Mouse (Mus musculus) liver, embryonic 11.5 days (tissue): ENCODE results near the gene Scaper. TPM values are rescaled to one million over a fixed set of nuclear protein-coding genes. Genes with fewer than 3 reads are reported as not detected.

Source experiments
- ATAC-seq: fragments of 200-750 bp; cut with Nextera tagmentation; replicated peaks from 2 replicates; pipeline ENCODE4 v1.8.0; 2017; ENCODE audit warnings: moderate number of reproducible peaks, mild to moderate bottlenecking, moderate TSS enrichment, moderate library complexity; ENCODE audit not compliant: low FRiP score
- DNase-seq: peaks from one replicate; pipeline ENCODE4 v3.0.0-alpha.2; 2017; ENCODE audit warnings: low spot score
- H3K27ac ChIP-seq: fragments of 300-500 bp; sonication (generic); 2 replicates; pipeline ENCODE4 v1.5.1; 2014; ENCODE audit warnings: mild to moderate bottlenecking, low read depth, low read length, control low read depth
- H3K27me3 ChIP-seq: fragments of 300-500 bp; sonication (generic); replicated peaks from 2 replicates; pipeline ENCODE4 v1.6.1; 2014; ENCODE audit warnings: low read length, mixed read lengths; ENCODE audit not compliant: control insufficient read depth, insufficient read depth
- H3K36me3 ChIP-seq: fragments of 300-500 bp; sonication (generic); 2 replicates; pipeline ENCODE4 v1.6.1; 2014; ENCODE audit warnings: mild to moderate bottlenecking, low read length, moderate library complexity, mixed read lengths; ENCODE audit not compliant: control insufficient read depth, insufficient read depth
- H3K4me1 ChIP-seq: fragments of 300-500 bp; sonication (generic); replicated peaks from 2 replicates; pipeline ENCODE4 v1.6.1; 2014; ENCODE audit warnings: low read length, mixed read lengths; ENCODE audit not compliant: control insufficient read depth, insufficient read depth
- H3K4me2 ChIP-seq: fragments of 300-500 bp; sonication (generic); 2 replicates; pipeline ENCODE4 v1.6.1; 2014; ENCODE audit warnings: mild to moderate bottlenecking, control low read depth, moderate library complexity
- H3K4me3 ChIP-seq: fragments of 300-500 bp; sonication (generic); 2 replicates; pipeline ENCODE4 v1.5.1; 2014; ENCODE audit warnings: low read depth, low read length, control low read depth
- H3K9ac ChIP-seq: fragments of 300-500 bp; sonication (generic); 2 replicates; pipeline ENCODE4 v1.6.1; 2014; ENCODE audit warnings: low read depth, low read length, control low read depth
- H3K9me3 ChIP-seq: fragments of 300-500 bp; sonication (generic); 2 replicates; pipeline ENCODE4 v1.6.1; 2016; ENCODE audit warnings: low read length, inconsistent platforms, mixed read lengths; ENCODE audit not compliant: control insufficient read depth
- WGBS: fragments of 180-500 bp; shearing (Covaris S2); extraction: QIAGEN DNeasy Blood & Tissue Kit; methylation state at CpG from one replicate; pipeline ENCODE4 v1.1.7; 2014; 5-methylcytosine and 5-hydroxymethylcytosine counted together
- polyA plus RNA-seq: library from polyadenylated mRNA; unstranded; fragments of >200 nt; fragmentation: Nextera tagmentation; extraction: Ambion mirVana; gene quantifications from 2 replicates; pipeline ENCODE4 v1.2.1, GENCODE M21; 2014

Scaper gene
- polyA plus RNA-seq, 1 experiment from 2014 or later: 4.3 TPM

DNA sequence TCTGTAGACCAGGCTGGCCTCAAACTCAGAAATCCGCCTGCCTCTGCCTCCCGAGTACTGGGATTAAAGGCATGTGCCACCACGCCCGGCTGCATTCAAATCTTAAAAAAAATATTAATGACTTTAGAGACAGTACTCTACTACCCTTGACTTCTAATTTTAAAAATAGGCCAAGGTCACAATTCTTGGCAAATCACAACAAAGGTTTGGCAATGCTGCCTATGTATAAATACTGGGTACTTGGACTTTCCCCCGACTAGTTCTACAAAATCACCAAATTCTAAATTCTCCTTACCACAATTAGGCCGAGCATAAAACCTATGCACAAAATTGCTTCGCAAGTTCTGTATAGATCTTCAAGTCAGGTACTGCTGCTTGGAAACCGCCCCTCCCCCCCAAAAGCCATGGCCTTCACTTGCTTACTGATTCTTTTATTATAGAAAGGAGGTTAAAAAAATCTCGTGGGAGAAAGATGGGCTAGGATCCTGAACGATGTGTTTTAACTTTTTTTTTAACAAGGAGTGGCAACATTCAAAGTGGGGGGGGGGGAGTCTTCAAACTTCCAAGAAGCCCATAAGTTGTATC, 427.2 kb downstream of the Scaper start:
- H3K4me1 ChIP-seq: peaks cover 3% of the 10 kb centered on the region; the same call in 1 of the 2 replicates
- H3K4me2 ChIP-seq: peak overlapping the region; percentile 72
- DNase-seq (no peak), ATAC-seq (no peak)
- peak overlapping the region; percentile 79 for H3K4me3 ChIP-seq
- H3K9me3 ChIP-seq: no peaks in the 10 kb centered on the region
- WGBS: 81% methylated on average over 10 of the region's 10 CpGs
- no peak overlapping the region for H3K9ac ChIP-seq
- no peak overlapping the region for H3K27ac ChIP-seq
- no peaks in the 10 kb centered on the region for H3K36me3 ChIP-seq
- no peaks in the 10 kb centered on the region; the same call in none of the 2 replicates for H3K27me3 ChIP-seq

DNA sequence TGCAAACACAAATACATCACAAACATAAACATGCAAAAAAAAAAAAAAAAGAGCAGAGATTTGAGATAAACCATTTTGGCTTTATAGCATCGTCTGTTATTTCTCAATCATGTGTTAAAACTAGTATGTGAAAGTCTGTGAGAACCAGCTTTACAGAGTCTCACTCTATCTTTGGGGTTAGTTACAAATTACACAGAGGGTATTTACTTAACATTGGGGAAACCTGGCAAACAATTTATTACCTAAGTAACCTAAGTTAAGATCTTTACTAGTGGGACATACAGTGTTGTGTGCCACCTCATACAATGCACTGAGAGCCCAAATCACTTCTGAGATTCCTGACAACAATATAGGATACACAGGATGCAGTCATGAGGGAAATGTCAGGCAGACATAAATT, 428.2 kb downstream of the Scaper start:
- Histone ChIP-seq H3K4me1 (peaks cover 3% of the 10 kb centered on the region; the same call in 1 of the 2 replicates), H3K27ac (no peak overlapping the region), H3K4me3 (no peak overlapping the region), H3K36me3 (no peaks in the 10 kb centered on the region), H3K9ac (no peak overlapping the region), H3K4me2 (no peak overlapping the region), H3K9me3 (no peaks in the 10 kb centered on the region), H3K27me3 (no peaks in the 10 kb centered on the region; the same call in none of the 2 replicates)
- 74% methylated on average over 1 of the region's 1 CpGs for WGBS
- no peak for DNase-seq
- ATAC-seq: no peak

DNA sequence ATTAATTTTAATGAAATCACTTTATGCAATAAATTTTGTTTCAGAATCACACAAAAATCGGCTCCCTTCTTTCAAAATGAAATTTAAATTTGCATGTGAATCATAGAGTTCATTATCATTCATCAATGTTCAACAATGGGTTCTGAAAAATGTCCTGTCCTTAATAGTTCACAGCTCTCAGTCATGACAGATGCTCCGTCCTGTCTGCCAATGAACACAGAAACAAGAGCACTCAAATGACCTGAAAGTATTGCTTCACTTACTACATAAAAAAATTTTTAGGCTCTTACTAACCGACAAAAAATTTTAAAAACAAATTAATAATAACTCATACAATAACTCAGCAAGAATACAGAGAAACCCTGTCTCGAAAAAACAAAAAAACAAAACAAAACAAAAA, 429.2 kb downstream of the Scaper start:
- Histone ChIP-seq H3K27me3 (no peaks in the 10 kb centered on the region; the same call in 1 of the 2 replicates), H3K4me2 (no peak overlapping the region), H3K36me3 (no peaks in the 10 kb centered on the region), H3K4me1 (peaks cover 3% of the 10 kb centered on the region; the same call in 1 of the 2 replicates), H3K9me3 (no peaks in the 10 kb centered on the region), H3K9ac (no peak overlapping the region), H3K27ac (no peak overlapping the region), H3K4me3 (no peak overlapping the region)
- DNase-seq (no peak), ATAC-seq (no peak)
- WGBS: 86% methylated on average over 4 of the region's 4 CpGs

DNA sequence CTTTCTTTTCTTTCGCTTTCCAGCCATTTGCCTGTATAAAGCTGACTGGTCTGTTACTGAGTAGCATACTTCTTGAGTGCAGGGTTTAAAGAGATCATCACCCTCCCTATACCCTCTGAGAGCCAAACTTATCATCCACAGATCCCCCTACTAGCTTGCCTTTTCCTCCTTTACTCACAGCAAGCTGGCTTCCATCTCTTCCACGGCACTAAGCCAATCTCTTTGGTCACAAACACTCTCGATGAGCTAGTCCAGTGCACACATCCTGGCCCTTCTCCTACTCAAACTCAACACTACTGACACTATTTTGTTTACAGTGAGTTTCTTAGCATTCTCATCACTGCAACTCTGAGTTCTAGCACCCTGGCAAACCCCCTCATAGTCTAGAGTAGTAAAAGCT, 430.0 kb downstream of the Scaper start:
- no peaks in the 10 kb centered on the region for H3K27me3 ChIP-seq
- H3K27ac ChIP-seq: no peak overlapping the region
- no peak overlapping the region for H3K9ac ChIP-seq
- no peaks in the 10 kb centered on the region for H3K9me3 ChIP-seq
- H3K4me1 ChIP-seq: peaks cover 3% of the 10 kb centered on the region; the same call in 1 of the 2 replicates
- no peak overlapping the region for H3K4me3 ChIP-seq
- no peaks in the 10 kb centered on the region for H3K36me3 ChIP-seq
- DNase-seq (no peak), ATAC-seq (no peak)
- WGBS: 82% methylated on average over 3 of the region's 3 CpGs
- H3K4me2 ChIP-seq: no peak overlapping the region

Other genes starting within 250 kb of the Scaper start
- not detected in 2 replicates for gene 4930563M21Rik, start 72.4 kb upstream of the Scaper start, polyA plus RNA-seq
- 104 and 108 TPM in 2 replicates for gene Rcn2, start 103.7 kb upstream of the Scaper start, polyA plus RNA-seq
- 1.6 and 1.8 TPM in 2 replicates for gene Pstpip1, start 151.8 kb upstream of the Scaper start, polyA plus RNA-seq
- gene Tspan3, start 227.4 kb upstream of the Scaper start, polyA plus RNA-seq: 154 and 159 TPM in 2 replicates